Mouse (Mus musculus) hematopoietic multipotent progenitor cell, adult 10-12 weeks (in vitro differentiated cells): ENCODE data around the gene Sec14l3. TPM values are rescaled to one million over a fixed set of nuclear protein-coding genes. Genes with fewer than 3 reads are reported as not detected.

Experiments
- polyA plus RNA-seq: library from polyadenylated mRNA; stranded (reverse); fragments of >175 nt; gene quantifications from 2 replicates; pipeline ENCODE4 v1.2.3, GENCODE M21; 2012; ENCODE audit warnings: low replicate concordance

The Sec14l3 gene
- not detected in 2 replicates for polyA plus RNA-seq

GRCm38 (mm10) chr11:4064627-4065122 lies at the start of gene Sec14l3:
Gene Sec14l3 (plus strand): TSS chr11:4064841.

GRCm38 (mm10) chr11:4031126-4031941 lies 33.3 kb upstream of the Sec14l3 start, which contains the start of gene Sec14l4:
Gene Sec14l4 (plus strand): TSS chr11:4031462.

GRCm38 (mm10) chr11:4095171-4096053 lies 30.8 kb downstream of the Sec14l3 start, which contains the start of gene Mtfp1:
Gene Mtfp1 (minus strand): TSS chr11:4095445.

GRCm38 (mm10) chr11:4122742-4123579 lies 58.3 kb downstream of the Sec14l3 start, which contains the start of gene Sec14l2:
Gene Sec14l2 (minus strand): TSS chr11:4123415.

Other genes starting within 250 kb of the Sec14l3 start
- gene Osbp2, start 200.9 kb upstream of the Sec14l3 start, polyA plus RNA-seq = 0.02 and 0.04 TPM in 2 replicates
- gene 4921536K21Rik, start 169.7 kb upstream of the Sec14l3 start, polyA plus RNA-seq = 0.04 TPM in 1 of 2 replicates, not detected in the other
- 0.04 and 0.18 TPM in 2 replicates for gene Dusp18, start 169.6 kb upstream of the Sec14l3 start, polyA plus RNA-seq
- 3.6 and 10.2 TPM in 2 replicates for gene Slc35e4, start 150.2 kb upstream of the Sec14l3 start, polyA plus RNA-seq
- 7.1 and 21.6 TPM in 2 replicates for gene Tcn2, start 132.7 kb upstream of the Sec14l3 start, polyA plus RNA-seq
- gene Pes1, start 100.9 kb upstream of the Sec14l3 start, polyA plus RNA-seq = 10.4 and 33.7 TPM in 2 replicates
- gene 4930556J24Rik, start 88.1 kb upstream of the Sec14l3 start, polyA plus RNA-seq = not detected in 2 replicates
- not detected in 2 replicates for gene Gal3st1, start 81.2 kb upstream of the Sec14l3 start, polyA plus RNA-seq
- gene Sec14l4, start 33.4 kb upstream of the Sec14l3 start, polyA plus RNA-seq = not detected in 2 replicates
- gene Mtfp1, start 30.6 kb downstream of the Sec14l3 start, polyA plus RNA-seq = 2.3 and 4.6 TPM in 2 replicates
- gene Sec14l2, start 58.6 kb downstream of the Sec14l3 start, polyA plus RNA-seq = 0.96 and 6.3 TPM in 2 replicates
- gene Rnf215, start 70.4 kb downstream of the Sec14l3 start, polyA plus RNA-seq = 26.9 and 39.5 TPM in 2 replicates
- 3.5 and 5.0 TPM in 2 replicates for gene Ccdc157, start 95.5 kb downstream of the Sec14l3 start, polyA plus RNA-seq
- 34.5 and 66.6 TPM in 2 replicates for gene Sf3a1, start 95.5 kb downstream of the Sec14l3 start, polyA plus RNA-seq
- 43.9 and 56.0 TPM in 2 replicates for gene Tbc1d10a, start 121.9 kb downstream of the Sec14l3 start, polyA plus RNA-seq
- 4.4 and 7.2 TPM in 2 replicates for gene Castor1, start 153.4 kb downstream of the Sec14l3 start, polyA plus RNA-seq
- 7.6 and 18.1 TPM in 2 replicates for gene Osm, start 171.6 kb downstream of the Sec14l3 start, polyA plus RNA-seq
- gene Lif, start 192.7 kb downstream of the Sec14l3 start, polyA plus RNA-seq = 0.54 and 0.73 TPM in 2 replicates